Mouse (Mus musculus): Measurements from ENCODE around the gene Blnk. TPM values are rescaled to one million over a fixed set of nuclear protein-coding genes. Genes with fewer than 3 reads are reported as not detected.

Gene Blnk
- polyA plus RNA-seq, 1 experiment from 2014 or later: 0.59 TPM

GRCm38 (mm10) chr19:40989961-40990600 lies 4.3 kb downstream of the Blnk start:
- 80% methylated on average over 9 of the region's 9 CpGs for WGBS

GRCm38 (mm10) chr19:40988856-40989255 lies 5.5 kb downstream of the Blnk start:
- Histone ChIP-seq H3K27ac (no peak overlapping the region), H3K9me3 (no peaks in the 10 kb centered on the region), H3K36me3 (no peaks in the 10 kb centered on the region), H3K4me2 (no peak overlapping the region), H3K27me3 (no peaks in the 10 kb centered on the region), H3K4me1 (replicated peaks) (peaks cover 18% of the 10 kb centered on the region), H3K4me3 (replicated peaks) (no peak overlapping the region), H3K9ac (replicated peaks) (no peak overlapping the region)
- ATAC-seq (ENCODE audit: insufficient number of reproducible peaks, insufficient read depth, low FRiP score, low TSS enrichment, low read depth): no peak
- WGBS: 77% methylated on average over 5 of the region's 5 CpGs

More at GRCm38 (mm10) chr19:40989961-40990600, 4.3 kb downstream of the Blnk start:
- Histone ChIP-seq H3K4me2 (no peak overlapping the region), H3K4me1 (replicated peaks) (peaks cover 30% of the 10 kb centered on the region), H3K36me3 (no peaks in the 10 kb centered on the region), H3K9me3 (no peaks in the 10 kb centered on the region), H3K9ac (replicated peaks) (no peak overlapping the region), H3K27me3 (no peaks in the 10 kb centered on the region), H3K27ac (no peak overlapping the region), H3K4me3 (replicated peaks) (no peak overlapping the region)
- no peak for ATAC-seq (ENCODE audit: insufficient number of reproducible peaks, insufficient read depth, low FRiP score, low TSS enrichment, low read depth)

DNA sequence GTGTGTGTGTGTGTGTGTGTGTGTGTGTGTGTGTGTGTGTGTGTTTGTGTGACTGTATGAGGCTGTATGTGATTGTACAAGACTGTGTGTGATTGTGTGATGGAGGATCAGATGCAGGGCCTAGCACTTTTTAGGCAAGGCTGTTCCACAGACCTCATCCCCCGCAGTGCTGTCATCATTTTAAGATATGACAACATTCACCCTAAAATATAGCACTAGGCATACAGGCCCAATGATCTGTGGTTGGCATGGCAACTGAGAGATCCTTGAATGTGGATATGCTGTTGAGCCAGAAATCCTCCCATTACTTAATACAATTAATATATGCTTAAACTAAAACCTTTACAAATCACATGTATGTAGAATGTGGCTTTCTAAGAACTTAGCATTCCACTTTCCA lies 9.8 kb downstream of the Blnk start:
- Histone ChIP-seq H3K4me2 (no peak overlapping the region), H3K9me3 (no peaks in the 10 kb centered on the region), H3K36me3 (no peaks in the 10 kb centered on the region), H3K4me1 (replicated peaks) (no peaks in the 10 kb centered on the region), H3K27ac (no peak overlapping the region), H3K9ac (replicated peaks) (no peak overlapping the region), H3K4me3 (replicated peaks) (no peak overlapping the region), H3K27me3 (no peaks in the 10 kb centered on the region)
- WGBS: 94% methylated on average over 1 of the region's 1 CpGs
- no peak for ATAC-seq (ENCODE audit: insufficient number of reproducible peaks, insufficient read depth, low FRiP score, low TSS enrichment, low read depth)

- Histone ChIP-seq H3K36me3 (no peaks in the 10 kb centered on the region), H3K9ac (replicated peaks) (no peak overlapping the region), H3K4me2 (no peak overlapping the region), H3K4me1 (replicated peaks) (no peaks in the 10 kb centered on the region), H3K27ac (no peak overlapping the region), H3K27me3 (no peaks in the 10 kb centered on the region), H3K4me3 (replicated peaks) (no peak overlapping the region), H3K9me3 (no peaks in the 10 kb centered on the region)
- no peak for ATAC-seq (ENCODE audit: insufficient number of reproducible peaks, insufficient read depth, low FRiP score, low TSS enrichment, low read depth)
- WGBS: 81% methylated on average over 5 of the region's 5 CpGs
These were observed 13.7 kb downstream of the Blnk start for GRCm38 (mm10) chr19:40980671-40981070.

DNA sequence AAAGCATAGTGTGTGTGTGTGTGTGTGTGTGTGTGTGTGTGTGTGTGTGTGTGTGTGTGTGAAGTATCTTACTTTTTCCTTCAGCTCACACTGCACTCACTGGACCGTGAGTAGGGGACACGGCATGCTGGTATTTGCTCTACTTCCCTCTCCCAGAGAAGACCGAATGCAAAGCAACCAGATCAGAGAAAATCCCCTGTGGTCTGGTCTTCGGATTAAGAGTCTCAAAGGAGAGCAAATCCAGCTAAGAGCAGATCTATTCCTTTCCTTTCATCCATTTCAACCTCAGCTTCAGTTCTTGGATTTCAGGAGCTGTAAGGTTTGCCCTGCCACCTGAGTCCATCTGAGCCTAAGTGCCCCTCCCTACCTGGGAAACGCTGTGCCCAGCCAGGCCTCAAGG lies 16.3 kb downstream of the Blnk start:
- Histone ChIP-seq H3K36me3 (no peaks in the 10 kb centered on the region), H3K9ac (replicated peaks) (no peak overlapping the region), H3K27me3 (no peaks in the 10 kb centered on the region), H3K27ac (no peak overlapping the region), H3K9me3 (no peaks in the 10 kb centered on the region), H3K4me3 (replicated peaks) (no peak overlapping the region), H3K4me1 (replicated peaks) (no peaks in the 10 kb centered on the region), H3K4me2 (no peak overlapping the region)
- no peak for ATAC-seq (ENCODE audit: insufficient number of reproducible peaks, insufficient read depth, low FRiP score, low TSS enrichment, low read depth)
- WGBS: 47% methylated on average over 5 of the region's 5 CpGs

- ATAC-seq (ENCODE audit: insufficient number of reproducible peaks, insufficient read depth, low FRiP score, low TSS enrichment, low read depth): no peak
- no peak overlapping the region for H3K27ac ChIP-seq
- no peaks in the 10 kb centered on the region for H3K4me1 ChIP-seq (replicated peaks)
- no peak overlapping the region for H3K9ac ChIP-seq (replicated peaks)
- no peak overlapping the region for H3K4me2 ChIP-seq
- no peak overlapping the region for H3K4me3 ChIP-seq (replicated peaks)
- no peaks in the 10 kb centered on the region for H3K9me3 ChIP-seq
- H3K36me3 ChIP-seq: no peaks in the 10 kb centered on the region
- 82% methylated on average over 11 of the region's 11 CpGs for WGBS
- H3K27me3 ChIP-seq: no peaks in the 10 kb centered on the region; the same call in 1 of the 2 replicates
These were observed 17.1 kb downstream of the Blnk start for GRCm38 (mm10) chr19:40976946-40977917.

DNA sequence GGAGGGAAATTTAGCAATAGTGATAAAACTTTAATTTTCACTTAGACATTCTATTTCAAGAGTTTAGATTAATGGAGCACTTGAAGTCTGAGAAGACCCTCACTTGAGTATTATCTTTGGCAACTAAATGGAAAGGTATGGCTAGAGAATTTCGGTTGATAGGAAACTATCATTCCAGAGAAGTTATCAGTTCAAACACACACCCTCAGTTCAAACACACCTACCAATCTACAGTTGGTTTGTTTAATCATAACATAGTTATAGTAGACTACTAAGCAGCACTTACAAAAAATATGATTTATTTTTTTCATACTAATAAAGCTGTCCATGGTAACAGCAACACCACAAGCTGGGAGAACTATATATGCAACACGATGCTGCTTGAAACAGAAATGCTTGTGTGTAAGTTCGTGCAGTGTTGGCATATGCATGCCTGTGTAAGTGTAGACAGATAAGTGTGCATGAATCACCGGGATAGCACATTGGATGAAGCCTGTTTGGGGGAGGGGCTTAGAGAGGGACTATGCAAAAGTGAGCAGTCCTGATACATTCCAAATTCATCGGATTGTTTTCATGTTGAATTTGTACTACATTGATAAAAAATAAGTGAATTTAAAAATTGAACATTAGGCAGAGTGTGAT lies 22.9 kb downstream of the Blnk start:
- H3K9ac ChIP-seq (replicated peaks): no peak overlapping the region
- ATAC-seq (ENCODE audit: insufficient number of reproducible peaks, insufficient read depth, low FRiP score, low TSS enrichment, low read depth): no peak
- no peaks in the 10 kb centered on the region for H3K4me1 ChIP-seq (replicated peaks)
- no peaks in the 10 kb centered on the region; the same call in 1 of the 2 replicates for H3K27me3 ChIP-seq
- no peak overlapping the region for H3K4me2 ChIP-seq
- H3K36me3 ChIP-seq: no peaks in the 10 kb centered on the region
- no peak overlapping the region for H3K4me3 ChIP-seq (replicated peaks)
- H3K9me3 ChIP-seq: no peaks in the 10 kb centered on the region
- WGBS: 90% methylated on average over 5 of the region's 5 CpGs
- no peak overlapping the region for H3K27ac ChIP-seq

DNA sequence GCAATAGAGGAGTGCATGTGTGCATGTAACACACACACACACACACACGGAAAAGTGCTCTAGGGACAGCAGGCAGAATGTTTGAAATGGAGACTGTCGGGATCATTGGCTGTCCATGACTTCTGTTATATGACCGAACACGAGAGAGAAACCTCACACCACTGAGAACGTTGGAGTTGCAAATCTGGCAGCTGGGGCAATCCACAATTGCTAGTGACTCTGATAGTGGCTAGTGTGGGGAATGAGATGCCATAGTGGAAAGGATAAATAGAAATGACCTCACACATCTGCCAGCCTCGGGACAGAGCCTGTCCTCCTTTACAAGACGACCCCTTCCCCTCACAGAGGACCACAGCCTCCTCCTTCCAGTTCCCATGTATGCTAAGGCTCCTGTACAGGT lies 23.6 kb downstream of the Blnk start:
- Histone ChIP-seq H3K9ac (replicated peaks) (no peak overlapping the region), H3K4me3 (replicated peaks) (no peak overlapping the region), H3K4me1 (replicated peaks) (no peaks in the 10 kb centered on the region), H3K36me3 (no peaks in the 10 kb centered on the region), H3K4me2 (no peak overlapping the region), H3K9me3 (no peaks in the 10 kb centered on the region), H3K27ac (no peak overlapping the region), H3K27me3 (no peaks in the 10 kb centered on the region; the same call in 1 of the 2 replicates)
- WGBS: 79% methylated on average over 7 of the region's 7 CpGs
- no peak for ATAC-seq (ENCODE audit: insufficient number of reproducible peaks, insufficient read depth, low FRiP score, low TSS enrichment, low read depth)

DNA sequence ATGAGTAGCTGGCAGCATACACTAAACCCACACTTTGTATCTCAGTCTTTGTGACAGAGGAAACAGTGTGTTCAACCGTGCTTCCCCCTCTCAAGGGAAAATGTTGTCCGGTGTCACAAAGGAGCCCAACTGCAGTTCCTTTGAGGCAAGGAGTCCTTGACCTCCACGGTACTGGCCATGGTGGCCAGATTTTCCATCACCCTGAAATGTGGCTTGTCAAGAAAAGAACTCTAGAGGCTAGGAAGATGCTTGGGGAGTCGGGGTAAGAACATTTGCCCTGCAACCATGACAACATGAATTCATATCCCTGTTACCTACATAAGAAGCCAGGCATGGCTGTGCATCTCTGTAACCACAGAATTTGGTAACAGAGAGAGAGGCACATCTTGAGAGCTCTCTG lies 24.0 kb downstream of the Blnk start:
- Histone ChIP-seq H3K4me3 (replicated peaks) (no peak overlapping the region), H3K9me3 (no peaks in the 10 kb centered on the region), H3K9ac (replicated peaks) (no peak overlapping the region), H3K27me3 (no peaks in the 10 kb centered on the region; the same call in 1 of the 2 replicates), H3K4me1 (replicated peaks) (no peaks in the 10 kb centered on the region), H3K36me3 (no peaks in the 10 kb centered on the region), H3K4me2 (no peak overlapping the region), H3K27ac (no peak overlapping the region)
- 78% methylated on average over 4 of the region's 4 CpGs for WGBS
- no peak for ATAC-seq (ENCODE audit: insufficient number of reproducible peaks, insufficient read depth, low FRiP score, low TSS enrichment, low read depth)

GRCm38 (mm10) chr19:40964936-40965850 lies 29.1 kb downstream of the Blnk start:
- Histone ChIP-seq H3K4me1 (replicated peaks) (no peaks in the 10 kb centered on the region), H3K9ac (replicated peaks) (no peak overlapping the region), H3K36me3 (no peaks in the 10 kb centered on the region), H3K9me3 (no peaks in the 10 kb centered on the region), H3K27me3 (no peaks in the 10 kb centered on the region), H3K4me3 (replicated peaks) (no peak overlapping the region), H3K27ac (no peak overlapping the region), H3K4me2 (no peak overlapping the region)
- ATAC-seq (ENCODE audit: insufficient number of reproducible peaks, insufficient read depth, low FRiP score, low TSS enrichment, low read depth): no peak
- WGBS: 78% methylated on average over 5 of the region's 6 CpGs
